In the genomic region with DNA sequence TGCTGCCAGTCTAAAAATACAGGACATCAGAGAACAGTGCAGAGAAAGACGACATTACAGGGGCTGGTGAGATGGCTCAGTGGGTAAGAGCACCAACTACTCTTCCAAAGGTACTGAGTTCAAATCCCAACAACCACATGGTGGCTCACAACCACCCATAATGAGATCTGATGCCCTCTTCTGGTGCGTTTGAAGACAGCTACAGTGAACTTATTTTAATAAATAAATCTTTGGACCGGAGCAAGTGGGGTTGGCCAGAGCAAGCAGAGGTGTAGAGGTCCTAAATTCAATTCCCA, we compare ENCODE assay signal across 1 mouse cellular context.
A peak's percentile ranks its signal among the peaks of the same experiment; 100 is the strongest.
TF ChIP-seq lines count a peak whose summit lies in the region.

No protein-coding gene starts in this region.

TF ChIP-seq in CH12.LX, 34 proteins besides CTCF, POLR2A, EP300 and RAD21:
- 0 out of 2 replicates have a peak, but pooled peaks have one; percentile 39 for TF ChIP-seq MYC (IDR thresholded peaks at IDR 0.05; ENCODE audit: low read depth, low read length)
- TF ChIP-seq TBP (conservative IDR thresholded peaks at IDR 0.05; ENCODE audit: low read depth, low read length), result peak; percentile 95
- TF ChIP-seq ELF1 (IDR thresholded peaks at IDR 0.05; ENCODE audit: low read depth, low read length), result peak; percentile 68
TF ChIP-seq in CH12.LX: peak in this region for 3; not testable (repeated sequence) for 31.
